Mouse (Mus musculus) kidney, adult 11 months (tissue): ENCODE data around the gene Jade2.

Source experiments
- DNase-seq: peaks from one replicate; pipeline ENCODE4 v3.0.0; 2022

Jade2 gene

DNA sequence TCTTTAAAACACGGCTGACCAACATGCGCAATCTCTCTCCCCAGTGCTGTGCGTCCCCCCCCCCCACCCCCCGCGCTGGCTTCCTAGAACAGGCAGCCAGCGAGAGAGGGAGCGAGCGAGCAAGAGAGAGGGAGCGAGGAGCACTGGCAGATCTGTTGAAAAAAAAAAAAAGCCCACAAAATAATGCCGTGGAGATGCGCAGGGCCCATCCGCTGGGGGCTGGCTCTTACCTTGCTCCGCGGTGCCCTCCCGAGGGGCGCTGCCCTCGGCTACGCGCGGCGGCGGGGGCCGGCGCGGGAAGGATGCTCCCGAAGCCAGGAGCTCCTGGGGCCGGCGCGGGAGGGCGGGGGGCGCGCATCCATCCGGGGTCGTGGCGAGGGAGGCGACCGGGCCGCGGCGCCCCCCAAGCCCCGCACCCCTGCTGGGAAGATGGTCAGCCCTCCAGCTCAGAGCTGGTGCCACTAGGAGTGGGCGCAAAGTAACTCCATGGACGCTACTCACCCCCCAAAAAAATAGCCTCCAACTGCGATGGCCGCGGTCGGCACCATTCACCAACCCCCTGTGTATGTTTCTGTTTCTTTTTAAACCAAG is at the start of gene Jade2:
Gene Jade2, minus strand, starts transcription at position 573 of the 591 bp plus-strand sequence.
- peak; percentile 47 for DNase-seq

DNA sequence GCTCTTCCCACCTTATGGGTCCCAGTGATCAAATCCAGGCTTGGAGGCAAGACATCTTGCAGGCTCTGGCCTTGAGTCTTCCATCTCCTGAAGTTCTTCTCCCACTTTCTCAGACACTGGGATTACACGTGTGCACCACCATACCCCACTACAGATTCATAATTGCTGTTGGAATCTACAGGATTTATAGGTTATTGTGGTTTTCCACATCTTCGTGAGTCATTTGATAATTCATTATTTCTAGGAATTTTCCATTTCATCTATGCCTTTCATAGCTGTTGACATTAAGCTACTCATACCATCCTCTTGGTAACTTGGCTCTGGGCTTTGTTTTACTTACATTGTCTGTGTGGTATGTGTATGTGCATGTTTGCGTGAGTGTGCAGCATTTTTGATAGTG is 46.8 kb upstream of the Jade2 start:
- no peak for DNase-seq

DNA sequence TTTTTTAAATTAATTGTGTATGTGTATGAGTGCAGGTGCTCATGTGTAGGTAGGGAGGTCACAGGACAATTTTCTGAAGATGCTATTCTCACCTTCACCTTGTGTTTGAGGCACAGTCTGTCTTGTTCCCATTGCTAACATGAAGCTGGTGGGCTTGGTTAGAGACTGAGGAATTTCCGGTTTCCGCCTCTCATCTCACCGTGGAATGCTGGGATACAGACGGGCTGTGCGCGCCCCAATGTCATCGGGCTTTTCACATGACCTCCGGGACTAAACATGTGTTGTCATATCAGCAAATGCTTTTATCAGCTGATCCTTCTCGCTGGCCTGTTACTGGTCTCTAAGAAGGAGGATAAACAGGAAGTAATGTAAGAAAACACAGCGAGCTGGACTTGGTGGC is 42.2 kb upstream of the Jade2 start:
- DNase-seq = no peak

DNA sequence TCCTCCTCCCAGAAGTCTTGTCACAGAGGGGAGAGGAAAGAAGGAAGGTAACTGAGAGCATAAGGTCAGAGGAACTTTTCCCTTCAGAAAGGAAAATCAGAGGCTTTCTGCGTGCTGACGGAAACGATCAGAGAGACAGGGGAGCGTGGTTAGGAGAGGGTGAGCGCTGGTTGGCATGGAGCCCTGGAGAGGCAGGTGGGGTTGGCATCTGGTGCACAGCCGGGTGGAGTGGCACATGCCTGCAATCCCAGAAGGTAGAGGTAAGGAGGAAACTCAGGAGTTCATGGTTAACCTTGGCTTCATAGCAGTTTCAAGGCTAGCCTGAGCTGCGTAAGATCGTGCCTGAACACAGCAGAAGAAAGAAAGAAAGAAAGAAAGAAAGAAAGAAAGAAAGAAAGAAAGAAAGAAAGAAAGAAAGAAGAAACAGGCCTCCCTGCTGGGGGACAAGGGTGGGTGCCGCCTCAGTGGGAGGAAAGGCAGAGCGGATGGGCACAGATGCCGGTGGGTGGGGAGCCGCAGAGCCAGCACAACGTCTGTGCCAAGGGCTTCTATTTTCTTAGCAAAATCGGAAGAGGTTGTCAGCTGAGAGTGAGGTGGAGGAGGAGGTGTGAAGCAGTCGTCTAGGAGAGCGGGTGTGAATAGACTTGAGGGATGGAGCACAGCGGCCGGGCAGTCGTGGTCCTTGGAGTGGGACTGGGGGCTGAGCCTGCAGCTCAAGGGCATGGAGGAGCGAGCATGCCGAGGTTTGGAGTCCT is 41.0 kb upstream of the Jade2 start:
- no peak for DNase-seq

DNA sequence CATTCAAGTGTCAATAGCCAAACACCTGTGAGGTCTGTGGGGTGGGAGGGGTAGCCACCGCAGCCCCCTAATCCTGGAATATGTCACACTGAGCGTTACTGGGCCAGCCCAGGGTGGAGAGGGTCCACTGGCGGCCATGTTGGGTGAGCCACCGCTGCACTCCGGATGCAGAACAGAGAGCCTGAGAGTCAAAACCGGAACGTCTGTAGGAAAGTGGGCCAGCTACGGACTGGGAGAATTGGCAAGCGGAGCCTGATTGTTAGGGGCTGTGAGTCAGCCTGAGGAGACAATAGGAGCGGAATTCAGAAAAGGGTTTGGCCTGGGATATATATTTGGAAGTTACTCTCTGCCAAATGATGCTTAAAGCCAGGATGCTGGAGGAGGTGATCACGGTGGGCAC is 39.9 kb upstream of the Jade2 start:
- no peak for DNase-seq

DNA sequence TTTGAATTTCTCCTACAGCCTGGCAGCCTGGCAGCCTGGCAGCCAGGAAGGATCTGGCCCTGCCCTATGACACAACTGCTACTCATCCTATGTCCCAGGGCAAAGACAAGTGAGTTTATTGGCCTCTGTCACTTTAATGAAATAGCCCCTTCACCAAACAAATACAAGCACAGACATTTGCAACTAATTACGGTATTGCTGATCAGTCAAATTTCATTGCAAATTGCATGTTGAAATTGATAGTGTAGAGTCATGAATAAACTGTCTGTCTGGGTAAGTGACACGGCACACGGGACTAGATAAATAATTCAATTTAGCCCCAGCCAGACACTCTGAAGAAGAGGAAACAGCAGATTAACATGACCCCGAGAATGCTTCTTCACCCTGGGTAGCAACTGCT is 38.6 kb upstream of the Jade2 start:
- DNase-seq = no peak

DNA sequence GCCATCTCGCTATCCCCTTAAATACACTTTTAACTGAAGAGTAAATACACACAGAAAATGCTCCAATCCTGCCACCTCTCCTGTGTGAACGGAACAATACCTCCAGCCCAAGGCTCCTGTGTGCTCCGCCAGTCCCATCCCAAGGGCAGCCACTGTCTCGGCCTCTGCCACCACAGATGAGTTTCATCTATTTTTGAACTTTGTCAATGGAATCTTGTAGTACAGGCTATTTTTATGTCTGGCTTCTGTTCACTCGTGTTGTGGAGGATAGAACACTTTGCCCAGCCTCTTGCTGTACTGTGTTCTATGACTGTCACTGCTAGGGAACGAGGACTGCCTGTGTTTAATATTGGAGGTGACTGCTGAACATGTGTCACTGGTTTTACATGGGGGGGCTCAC is 28.2 kb upstream of the Jade2 start:
- no peak for DNase-seq

DNA sequence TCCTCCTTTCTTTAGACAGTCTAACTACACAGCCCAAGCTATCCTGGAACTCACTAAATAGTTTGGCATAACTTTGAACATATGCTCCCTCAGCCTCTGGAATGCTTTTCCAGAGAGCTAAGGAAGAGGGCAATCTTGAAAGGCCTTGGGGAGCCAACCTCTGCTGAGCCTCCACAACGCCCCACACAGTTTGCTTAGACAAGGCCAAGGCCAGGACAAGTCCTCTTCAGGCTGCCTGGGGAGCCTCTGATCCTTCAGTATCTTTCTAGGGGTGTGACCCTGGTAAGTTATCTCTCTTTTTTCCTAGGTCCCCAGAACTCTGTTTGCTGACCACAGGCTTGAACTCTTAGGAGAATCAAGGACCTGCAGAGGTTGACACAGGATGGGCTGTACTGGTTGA is 26.6 kb upstream of the Jade2 start:
- no peak for DNase-seq

DNA sequence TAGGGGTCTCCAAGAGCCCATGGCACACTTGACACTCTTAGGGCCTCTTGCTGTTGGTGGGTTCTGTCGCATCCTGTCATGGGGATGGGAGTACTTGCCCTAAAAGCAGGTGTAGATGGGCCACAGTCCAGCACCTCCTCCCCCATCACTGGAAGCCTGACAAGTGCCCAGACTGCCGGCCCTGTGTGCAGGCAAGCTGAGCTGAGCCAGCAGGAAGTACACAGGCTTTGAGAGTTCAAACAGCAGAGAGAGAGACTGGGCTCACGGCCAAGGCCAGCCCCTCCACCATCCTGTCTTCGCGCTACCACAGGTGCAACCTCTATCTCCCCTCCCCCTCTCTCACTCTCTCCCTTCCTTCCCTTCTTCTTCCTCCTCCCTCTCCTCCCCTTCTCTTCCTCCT is 26.2 kb upstream of the Jade2 start:
- peak; percentile 68 for DNase-seq

DNA sequence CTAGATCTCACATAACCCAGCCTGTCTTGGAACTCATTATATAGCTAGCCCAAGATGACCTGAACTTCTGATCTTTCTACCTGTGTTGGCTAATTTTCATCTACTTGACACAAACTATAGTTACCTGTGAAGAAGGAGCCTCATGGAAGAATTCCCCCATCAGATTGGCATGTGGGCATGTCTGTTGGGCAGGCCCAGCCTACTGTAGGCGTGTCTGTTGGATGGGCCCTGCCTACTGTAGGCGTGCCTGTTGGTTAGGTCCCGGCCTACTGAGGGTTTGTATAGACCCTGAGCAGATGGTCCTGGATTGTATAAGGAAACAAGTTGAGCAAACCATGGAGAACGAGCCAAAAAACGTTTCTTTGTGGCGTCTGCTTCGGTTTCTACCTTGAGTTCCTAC is 24.3 kb upstream of the Jade2 start:
- DNase-seq = no peak

DNA sequence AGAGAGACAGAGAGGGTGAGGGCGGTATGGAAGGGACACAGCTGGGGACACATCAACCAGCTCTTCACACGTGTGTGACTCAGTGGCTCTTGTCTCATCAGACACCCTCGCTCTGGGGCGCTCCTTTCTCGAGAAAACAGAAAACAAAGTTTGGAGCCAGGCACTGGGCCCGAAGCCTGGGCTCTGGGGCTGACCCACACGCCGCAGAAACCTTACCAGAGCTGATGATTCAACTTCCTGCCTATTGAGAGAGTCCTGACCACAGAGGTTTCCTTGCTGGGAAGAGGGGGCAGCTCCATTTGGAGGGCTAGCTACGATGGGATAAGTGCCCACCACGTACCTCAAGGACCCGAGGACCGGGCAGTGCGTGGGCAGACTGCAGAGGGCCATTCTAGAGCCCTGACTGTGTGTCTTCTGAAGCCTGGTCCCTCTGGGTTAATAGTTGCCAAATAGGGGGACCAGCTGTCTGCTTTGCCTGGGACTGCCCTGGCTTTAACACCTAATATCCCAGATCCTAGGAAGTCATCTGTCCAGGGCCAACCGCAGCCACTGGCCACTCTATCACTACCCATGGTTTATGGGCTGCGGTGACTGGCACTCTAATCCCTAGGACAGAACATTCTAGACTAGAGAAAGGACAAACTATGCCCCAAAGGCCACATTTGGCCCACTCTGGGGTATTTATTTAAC is 23.7 kb upstream of the Jade2 start:
- DNase-seq = no peak

DNA sequence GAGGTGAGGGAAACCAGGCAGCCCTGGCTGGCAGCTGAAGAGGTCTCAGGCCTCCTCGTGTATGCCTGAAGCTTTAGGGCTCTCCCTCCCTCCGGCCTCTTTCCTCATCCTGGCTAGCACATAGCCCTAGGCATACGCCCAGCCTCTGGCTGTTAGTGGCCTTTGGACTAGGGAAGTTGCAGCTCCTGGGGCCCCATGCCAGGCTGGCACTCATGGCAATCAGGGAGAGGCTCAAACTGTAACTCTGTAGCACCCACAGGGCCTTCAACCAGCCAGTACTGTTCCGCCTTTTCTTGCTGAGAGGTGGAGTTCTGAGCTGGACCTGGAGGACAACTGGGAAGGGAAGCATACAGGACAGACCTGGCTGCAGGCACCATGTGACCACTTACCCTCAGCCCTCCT is 19.5 kb upstream of the Jade2 start:
- peak; percentile 96 for DNase-seq

DNA sequence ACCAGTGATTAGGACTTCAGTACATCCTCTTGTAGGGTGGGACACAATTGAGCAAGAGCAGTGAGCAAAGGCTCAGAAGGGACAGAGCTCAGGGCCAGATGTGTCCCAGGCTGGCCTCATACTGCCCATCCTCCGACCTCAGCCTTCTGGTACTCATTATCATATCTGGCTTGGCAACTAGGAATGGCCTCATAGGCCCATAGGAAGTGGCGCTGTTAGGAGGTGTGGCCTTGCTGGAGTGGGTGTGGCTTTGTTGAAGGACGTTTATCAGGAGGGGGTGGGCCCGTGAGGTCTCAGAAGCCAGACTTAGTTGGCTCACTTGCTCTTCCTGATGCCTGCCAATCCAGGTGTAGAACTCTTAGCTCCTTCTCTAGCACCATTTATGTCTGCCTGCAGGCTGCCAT is 18.3 kb upstream of the Jade2 start:
- no peak for DNase-seq

DNA sequence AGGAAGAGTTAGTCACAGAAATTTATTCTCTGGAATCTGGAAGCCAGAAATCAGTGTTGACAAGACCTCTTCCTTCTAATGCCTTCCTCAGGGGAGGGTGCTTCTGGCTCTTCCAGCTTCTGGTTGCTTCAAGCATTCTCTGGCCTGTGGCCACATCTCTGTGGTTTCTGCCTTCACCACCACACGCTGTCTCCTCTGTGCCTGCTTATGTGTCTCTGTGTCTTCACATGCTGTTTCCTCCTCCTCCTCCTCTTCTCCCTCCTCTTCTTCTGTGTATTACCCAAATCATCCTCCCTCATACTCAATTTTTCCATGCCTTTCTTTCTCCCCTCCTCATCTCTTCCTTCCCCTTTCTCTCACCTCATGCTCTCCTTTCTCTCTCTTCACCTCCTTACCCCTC is 17.6 kb upstream of the Jade2 start:
- DNase-seq = no peak

DNA sequence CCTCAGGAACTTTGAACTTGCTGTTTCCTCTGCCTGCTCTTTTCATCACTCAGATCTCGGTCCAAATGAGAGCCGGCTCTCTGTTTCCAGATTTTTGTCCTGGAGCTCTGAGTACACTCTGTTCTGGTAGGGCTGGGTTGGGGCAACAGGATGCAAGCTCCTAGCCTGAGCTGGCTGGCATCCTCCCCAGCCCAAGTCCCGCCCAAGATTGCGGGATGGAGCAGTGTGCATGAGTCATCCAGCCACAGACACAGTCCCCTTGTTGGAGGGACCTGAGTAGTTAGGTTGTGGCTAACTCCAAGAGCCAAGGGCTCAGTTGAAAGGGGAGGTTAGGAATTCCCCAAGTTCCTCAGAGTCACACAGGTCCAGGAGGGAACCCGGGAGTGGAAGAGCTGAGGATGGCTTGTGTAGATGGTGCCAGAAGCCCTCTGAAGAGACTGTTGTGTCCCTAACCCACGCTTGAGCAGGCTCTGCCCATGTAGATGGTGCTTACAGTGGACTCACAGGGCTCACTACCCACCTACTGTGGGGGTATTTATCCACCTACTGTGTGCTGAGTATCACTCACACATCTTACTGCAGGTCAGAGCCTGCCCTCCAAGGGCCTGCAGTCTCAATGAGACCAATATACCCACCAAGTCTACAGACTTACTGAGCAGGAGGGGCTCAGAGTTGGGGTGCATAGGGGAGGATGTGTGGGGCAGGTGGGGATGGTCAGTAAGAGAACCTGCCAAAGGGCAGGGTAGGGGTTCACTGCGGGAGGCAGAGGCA is 17.0 kb upstream of the Jade2 start:
- peak; percentile 33 for DNase-seq

DNA sequence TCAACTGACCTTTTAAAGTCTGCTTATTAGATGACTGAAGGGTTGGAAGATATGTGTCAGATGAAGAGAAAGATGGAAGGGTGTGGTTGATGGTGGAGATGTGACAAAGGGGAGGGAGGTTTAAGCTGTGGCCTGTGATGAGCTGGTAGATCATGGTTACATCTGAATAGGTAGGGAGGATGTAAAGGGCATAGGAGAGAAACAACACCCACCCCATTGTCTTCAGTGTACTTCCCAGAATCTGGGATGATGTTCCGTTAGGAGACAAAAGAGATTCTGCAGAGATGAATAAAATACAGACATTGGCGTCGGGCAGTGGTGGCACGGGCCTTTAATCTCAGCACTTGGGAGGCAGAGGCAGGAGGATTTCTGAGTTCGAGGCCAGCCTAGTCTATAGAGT is 15.7 kb upstream of the Jade2 start:
- DNase-seq = no peak

DNA sequence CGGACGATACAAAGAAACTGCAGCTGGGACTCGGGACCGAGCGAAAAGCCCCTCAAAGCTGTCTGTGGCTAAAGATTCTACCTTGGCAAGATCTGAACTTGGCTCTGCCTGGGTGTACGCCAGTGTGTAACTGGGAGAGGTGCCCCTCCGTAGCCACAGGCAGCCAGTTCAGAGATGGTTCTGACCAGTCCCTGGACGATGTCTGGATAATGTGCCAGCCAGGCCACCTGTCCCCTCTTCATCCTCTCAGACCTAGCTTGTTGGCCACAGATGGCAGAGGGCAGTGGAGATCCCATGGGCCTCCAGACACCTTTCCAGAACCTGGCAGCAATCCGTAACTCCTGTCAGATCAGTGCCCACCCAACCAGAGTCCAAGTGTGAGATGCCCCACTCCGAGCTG is 9.8 kb upstream of the Jade2 start:
- no peak for DNase-seq

DNA sequence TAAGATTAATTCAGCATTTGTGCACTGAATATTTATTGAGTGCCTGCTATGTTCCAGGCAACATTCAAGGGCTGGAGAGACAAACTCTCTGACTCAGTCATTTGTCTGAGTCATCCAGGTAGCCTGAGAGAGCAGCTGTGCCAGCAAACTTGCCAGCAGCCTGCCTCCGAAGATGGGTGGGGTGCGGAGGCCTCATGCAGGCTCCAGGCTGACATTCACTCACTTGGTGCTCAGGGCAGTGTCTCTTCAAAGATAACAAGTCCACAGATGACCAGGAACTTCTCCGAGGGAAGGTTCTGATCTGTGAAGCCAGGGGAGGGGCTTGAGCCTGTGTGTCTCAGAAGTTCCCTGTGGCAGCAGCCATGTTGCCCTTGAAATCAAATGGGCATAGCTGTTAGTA is 8.6 kb upstream of the Jade2 start:
- DNase-seq = no peak

DNA sequence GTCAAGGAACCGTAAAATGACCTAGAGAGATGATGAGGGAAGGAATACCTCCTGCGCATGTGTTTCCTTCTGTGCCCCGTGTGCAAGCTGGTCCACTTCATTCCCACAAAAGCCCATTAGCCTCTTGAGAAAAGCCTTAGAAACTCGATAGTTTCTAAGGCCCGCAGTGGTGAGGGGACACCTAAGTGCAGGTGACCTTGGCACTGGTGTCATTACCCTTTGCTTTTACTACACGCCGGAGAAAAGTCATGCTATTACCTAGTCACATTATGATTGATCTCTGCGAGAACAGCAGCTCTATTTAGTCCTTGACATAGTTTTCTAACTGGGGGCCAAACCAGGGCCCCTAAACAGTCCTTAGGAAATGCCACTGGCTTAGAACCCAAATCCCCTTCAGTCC is 3.2 kb upstream of the Jade2 start:
- no peak for DNase-seq

DNA sequence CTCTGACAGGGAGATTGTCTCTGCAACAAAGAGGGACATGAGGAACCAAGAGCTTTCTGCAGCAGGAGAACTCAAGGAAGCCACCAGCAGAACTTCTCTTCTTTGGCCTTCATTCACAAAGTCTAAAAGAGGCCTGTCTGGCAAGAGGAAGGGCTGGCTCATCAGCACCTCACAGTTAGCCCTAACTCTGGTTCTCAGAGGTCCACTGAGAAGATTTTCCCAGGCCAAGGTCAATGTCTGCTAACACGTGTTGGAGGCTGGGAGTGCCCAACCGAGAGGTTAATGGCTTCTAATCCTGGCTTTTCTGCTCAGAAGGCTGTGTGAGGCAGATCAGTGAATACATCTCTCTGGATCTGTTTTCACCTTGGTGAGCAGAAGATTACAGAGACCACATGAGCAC is 2.1 kb upstream of the Jade2 start:
- DNase-seq = no peak

DNA sequence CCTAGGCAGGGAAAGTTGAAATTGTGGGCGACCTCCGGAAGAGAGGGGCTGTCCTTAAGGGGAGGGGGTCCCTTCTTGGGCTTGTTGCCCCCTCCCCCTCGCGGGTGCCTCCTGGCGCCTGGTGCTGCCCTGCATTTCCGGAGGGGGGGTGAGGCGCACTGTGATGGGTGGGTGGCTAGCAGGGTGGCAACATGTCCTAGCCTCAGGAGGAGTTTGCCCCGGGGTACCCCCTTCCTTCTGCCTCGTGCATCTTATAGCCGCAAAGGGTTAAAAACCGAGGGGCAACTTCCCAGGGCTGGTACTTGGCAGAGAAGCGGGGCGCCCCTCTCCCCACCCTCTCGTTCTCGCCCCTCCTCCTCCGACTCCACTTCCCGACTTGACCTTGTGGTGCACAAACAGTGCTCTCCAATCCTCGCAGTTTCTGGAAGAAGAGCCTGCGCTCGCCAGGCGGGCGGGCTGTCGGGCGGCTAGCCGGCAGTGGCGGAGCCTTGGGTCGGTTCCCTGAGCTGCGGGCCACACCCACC is 1.1 kb upstream of the Jade2 start:
- DNase-seq = peak; percentile 88

DNA sequence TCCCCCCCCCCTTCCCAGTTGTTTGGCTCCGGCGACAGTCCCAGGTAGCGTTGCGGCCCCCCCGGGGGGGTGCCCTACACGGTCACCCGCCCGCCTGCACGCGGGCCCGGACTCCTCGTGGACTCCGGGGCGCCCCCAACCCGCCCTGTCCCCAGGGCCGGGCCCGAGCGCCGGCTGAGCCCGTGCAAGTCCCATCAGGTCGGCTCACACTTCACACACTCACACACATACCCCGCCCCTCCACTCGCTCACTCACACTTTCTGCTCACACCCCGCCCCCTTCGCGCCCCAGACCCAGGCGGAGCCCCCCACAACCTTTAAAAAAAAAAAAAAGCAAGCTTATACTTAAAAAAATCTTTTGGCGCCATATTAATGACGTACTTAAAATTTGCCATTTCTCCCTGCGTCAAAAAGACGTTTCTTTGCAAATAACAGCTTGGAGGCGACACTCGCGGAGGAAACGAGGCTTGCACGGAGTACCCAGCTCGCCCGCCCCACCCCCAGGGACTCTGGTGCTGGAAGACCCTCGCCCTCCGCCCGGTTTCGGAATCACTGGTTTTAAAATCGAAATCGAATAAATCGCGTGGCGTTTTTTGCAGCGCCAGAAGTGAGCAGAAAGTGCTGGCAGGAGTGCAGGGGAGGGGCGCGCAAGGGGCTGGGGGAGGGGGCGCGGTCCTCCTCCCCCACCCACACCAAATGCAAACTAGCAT is 520 bp upstream of the Jade2 start:
- peak; percentile 77 for DNase-seq

DNA sequence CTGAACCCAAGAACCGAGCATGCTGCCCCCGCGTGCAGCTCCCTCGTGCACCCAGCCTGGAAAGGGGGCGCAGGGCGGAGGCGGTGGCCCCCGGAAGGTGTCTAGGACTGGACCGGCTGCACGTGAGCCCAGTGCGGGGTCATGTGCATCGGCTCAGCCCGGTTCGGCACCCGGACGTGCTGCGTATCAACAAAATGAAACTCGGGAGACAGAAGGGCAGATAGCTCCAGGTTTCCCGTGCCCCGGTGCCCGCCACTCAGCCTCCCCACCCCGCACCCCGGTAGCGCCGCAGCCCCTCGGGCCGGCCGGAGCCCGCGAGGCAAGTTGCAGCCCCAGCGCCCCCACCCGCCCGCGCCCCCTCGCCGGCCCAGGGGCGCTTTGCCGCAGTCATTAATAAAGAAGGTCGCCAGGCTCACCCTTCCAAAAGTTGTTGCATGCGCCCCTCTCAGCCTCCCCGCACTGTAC is 805 bp downstream of the Jade2 start:
- DNase-seq = peak; percentile 77
